Mouse (Mus musculus): ENCODE results near the gene Dnah7b. TPM values are rescaled to one million over a fixed set of nuclear protein-coding genes. Genes with fewer than 3 reads are reported as not detected.
"Not testable (repeated sequence)": the region's sequence is repeated elsewhere in the genome, so short reads cannot be mapped to it uniquely, and the experiment has no call there.

Dnah7b gene
- under 1 TPM in 2 of 26 experiments, not detected in 24; 0.06 to 0.13 TPM for total RNA-seq (2018; cell fraction: chromatin; rRNA removed)
- total RNA-seq (2018; cell fraction: cytosol; rRNA removed): not detected
- total RNA-seq (2018; cell fraction: nucleus; rRNA removed): not detected
- polyA plus RNA-seq (2018): not detected in 3 replicates

DNA sequence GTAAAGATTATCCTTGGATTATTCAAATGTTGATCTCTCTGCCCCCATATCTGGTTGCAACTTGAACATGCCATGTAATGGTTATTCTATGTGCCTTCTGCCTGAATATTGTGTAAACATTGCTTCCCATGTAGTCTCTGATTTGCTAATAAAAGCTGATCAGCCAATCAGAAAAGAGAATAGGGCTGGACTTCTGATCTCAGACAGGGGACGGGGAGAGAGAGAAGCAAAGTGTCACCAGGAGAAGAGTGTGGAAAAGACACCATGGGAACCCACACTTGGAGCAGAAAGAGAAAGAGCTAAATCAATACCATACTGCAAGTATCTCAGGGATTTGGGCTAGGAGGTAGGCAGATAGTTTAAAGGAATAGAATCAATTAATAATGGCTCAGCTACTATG lies at the start of gene Dnah7b:
TSS of gene Dnah7b (plus strand) at position 301 of the 400 bp plus-strand sequence.
- 40% methylated on average over 1 of the region's 1 CpGs for whole genome bisulfite sequencing (ENCODE audit: missing documents)
- H3K36me3 ChIP-seq (ENCODE audit: inconsistent target): no peaks in the 10 kb centered on the region
- H3K4me3 ChIP-seq (ENCODE audit: inconsistent target): no peak within 1 kb of the TSS
- H3K27ac ChIP-seq: no peak within 1 kb of the TSS
- no peaks in the 10 kb centered on the region for H3K79me2 ChIP-seq (ENCODE audit: inconsistent target)

DNA sequence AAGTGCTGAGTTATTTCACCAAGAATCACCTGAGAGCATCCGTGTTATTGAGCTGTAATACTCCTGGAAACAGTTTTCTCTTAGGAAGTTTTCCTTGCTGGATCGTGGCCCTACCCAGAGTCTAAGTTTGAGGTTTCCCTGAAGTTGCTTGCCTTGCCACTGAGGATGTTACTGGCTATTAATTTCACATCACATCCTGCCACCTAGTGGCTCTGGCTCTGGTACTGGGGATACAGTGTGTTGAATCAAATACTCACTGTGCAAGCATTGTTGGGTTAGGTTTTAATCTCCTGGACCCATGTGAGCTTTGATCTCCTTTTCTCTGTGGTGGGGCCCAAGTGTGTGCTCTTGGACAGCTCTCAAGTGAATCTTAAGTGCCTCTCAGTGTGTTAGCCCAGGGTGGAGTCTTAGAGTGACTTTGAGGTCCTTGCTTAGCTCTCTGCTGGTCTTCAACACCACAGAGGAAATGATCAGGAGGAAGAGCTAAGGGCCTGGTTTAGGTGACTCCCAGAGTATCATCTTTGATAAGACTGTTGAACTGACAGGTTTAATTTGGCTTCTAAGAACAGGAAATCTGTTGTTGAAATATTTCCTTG lies 47.6 kb upstream of the Dnah7b start:
- H3K4me3 ChIP-seq (ENCODE audit: inconsistent target): no peak overlapping the region
- 64% methylated on average over 2 of the region's 2 CpGs for WGBS (ENCODE audit: missing documents)
- H3K79me2 ChIP-seq (ENCODE audit: inconsistent target): no peaks in the 10 kb centered on the region

DNA sequence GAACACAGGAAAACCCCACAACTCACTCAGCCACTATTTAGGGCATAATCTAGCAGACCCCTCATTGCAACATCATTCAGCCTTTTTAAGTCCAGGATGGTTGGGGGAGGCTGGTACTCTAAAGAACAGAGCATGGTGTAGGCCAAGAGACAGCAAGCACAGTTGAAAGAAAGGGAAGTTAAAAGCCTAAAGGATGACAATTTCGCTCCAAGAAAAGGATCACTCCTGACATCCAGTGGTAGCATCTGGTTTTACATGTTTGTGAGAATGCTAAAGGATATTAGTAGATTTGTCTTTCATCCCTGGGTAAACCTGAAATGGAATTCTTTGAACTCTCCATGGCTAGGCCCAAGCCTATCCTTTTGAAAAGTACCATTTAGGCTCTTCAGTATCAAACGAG lies 43.9 kb upstream of the Dnah7b start:
- H3K36me3 ChIP-seq (ENCODE audit: inconsistent target): no peaks in the 10 kb centered on the region
- H3K4me3 ChIP-seq (ENCODE audit: inconsistent target): no peak overlapping the region
- WGBS (ENCODE audit: missing documents): 32% methylated on average over 2 of the region's 2 CpGs
- H3K79me2 ChIP-seq (ENCODE audit: inconsistent target): no peaks in the 10 kb centered on the region
- no peak overlapping the region for H3K27ac ChIP-seq

More for the DNA sequence above, 47.6 kb upstream of the Dnah7b start:
- Histone ChIP-seq H3K27ac (no peak overlapping the region), H3K36me3 (ENCODE audit: inconsistent target) (no peaks in the 10 kb centered on the region)

GRCm38 (mm10) chr1:46031993-46032555 lies 34.0 kb upstream of the Dnah7b start:
- 100% methylated on average over 1 of the region's 1 CpGs for WGBS (ENCODE audit: missing documents)
- H3K36me3 ChIP-seq (ENCODE audit: inconsistent target): no peaks in the 10 kb centered on the region
- no peaks in the 10 kb centered on the region for H3K79me2 ChIP-seq (ENCODE audit: inconsistent target)
- H3K4me3 ChIP-seq (ENCODE audit: inconsistent target): no peak overlapping the region
- H3K27ac ChIP-seq: no peak overlapping the region

DNA sequence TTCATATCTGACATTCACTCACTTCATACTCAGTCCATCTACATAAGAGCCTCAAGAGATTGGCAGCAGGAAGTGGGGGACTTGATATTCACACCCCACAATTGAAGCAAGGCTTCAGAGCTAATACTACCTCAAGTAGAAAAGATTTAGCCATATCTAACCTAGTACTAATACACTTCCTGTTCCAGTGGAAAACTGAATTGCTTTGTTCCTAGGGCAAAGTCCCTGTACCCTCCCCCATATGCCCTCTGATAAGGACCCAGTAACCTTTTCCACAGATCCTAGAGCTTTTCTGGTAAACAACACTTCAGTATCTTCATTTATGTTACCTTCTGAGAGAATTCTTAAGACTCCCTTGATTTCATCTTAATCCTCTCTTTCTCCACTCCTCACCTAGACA lies 17.9 kb upstream of the Dnah7b start:
- no peaks in the 10 kb centered on the region for H3K36me3 ChIP-seq (ENCODE audit: inconsistent target)
- no peak overlapping the region for H3K27ac ChIP-seq
- no peaks in the 10 kb centered on the region for H3K79me2 ChIP-seq (ENCODE audit: inconsistent target)
- H3K4me3 ChIP-seq (ENCODE audit: inconsistent target): no peak overlapping the region

DNA sequence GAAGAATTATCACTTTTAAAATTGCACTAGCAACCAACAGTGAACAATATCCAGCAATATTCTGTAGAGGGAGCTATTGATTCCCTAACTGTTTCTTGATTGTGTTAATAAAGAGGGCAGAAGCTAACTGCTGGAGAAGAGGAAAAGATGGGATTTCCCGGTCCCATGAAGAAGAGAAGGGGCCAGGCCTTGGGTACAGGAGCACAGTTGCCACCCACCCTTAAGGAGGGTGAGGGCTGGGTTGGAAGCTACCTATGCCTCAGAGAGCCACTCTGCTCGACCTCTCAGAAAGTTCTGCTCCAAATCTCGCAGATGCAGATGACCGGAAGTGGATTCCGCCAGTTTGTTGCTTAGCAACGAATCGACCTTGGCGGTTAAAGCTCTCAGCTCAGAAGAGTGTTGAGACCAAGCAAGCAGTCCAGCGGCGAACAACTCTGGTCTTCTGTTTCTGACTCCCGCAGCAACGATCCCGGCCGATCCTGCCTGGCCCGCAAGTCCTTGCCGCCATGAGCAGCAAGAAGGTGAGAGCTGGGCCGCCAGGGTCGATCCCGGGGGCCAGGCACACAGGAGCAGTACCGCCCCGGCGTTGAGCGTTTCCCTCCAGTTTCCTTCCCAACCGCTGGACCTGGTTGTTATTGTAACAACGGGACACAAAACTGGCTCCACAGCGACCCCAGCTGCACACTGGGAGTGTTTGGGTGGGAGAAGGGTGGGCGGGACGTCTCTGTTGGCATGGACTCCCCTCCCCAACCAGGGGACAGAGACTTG lies 553 bp downstream of the Dnah7b start:
- no peaks in the 10 kb centered on the region for H3K36me3 ChIP-seq (ENCODE audit: inconsistent target)
- no peaks in the 10 kb centered on the region for H3K79me2 ChIP-seq (ENCODE audit: inconsistent target)
- 0% methylated on average over 25 of the region's 28 CpGs for WGBS (ENCODE audit: missing documents)
- no peak overlapping the region for H3K27ac ChIP-seq
- H3K4me3 ChIP-seq (ENCODE audit: inconsistent target): no peak overlapping the region

DNA sequence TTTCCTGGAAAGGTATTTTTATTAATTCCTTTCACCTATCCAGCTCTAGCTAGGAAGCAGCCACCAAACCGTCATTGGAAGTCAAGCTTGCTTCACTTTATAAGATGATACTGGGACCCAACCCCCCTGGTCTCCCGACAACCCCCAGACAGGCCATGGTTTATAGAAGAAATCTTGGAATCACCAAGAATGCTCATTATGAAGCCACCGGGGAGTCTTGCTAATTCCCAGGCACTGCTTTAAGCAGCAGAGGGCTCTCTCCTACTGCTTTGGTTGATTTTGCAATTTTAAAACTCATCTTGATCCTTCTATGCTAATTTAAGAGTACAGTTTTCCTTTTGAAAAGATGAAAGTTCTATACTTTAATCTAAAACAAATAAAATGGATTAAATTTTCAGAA lies 2.7 kb downstream of the Dnah7b start:
- not testable (repeated sequence) for H3K79me2 ChIP-seq (ENCODE audit: inconsistent target); H3K36me3 ChIP-seq (ENCODE audit: inconsistent target); H3K4me3 ChIP-seq (ENCODE audit: inconsistent target); H3K27ac ChIP-seq
- WGBS (ENCODE audit: missing documents): 100% methylated on average over 1 of the region's 3 CpGs

- Histone ChIP-seq H3K79me2 (ENCODE audit: inconsistent target) (no peaks in the 10 kb centered on the region), H3K4me3 (ENCODE audit: inconsistent target) (no peak overlapping the region), H3K36me3 (ENCODE audit: inconsistent target) (no peaks in the 10 kb centered on the region), H3K27ac (no peak overlapping the region)
- 83% methylated on average over 2 of the region's 2 CpGs for WGBS (ENCODE audit: missing documents)
Measured at GRCm38 (mm10) chr1:46077891-46078290, 11.8 kb downstream of the Dnah7b start.

GRCm38 (mm10) chr1:46100484-46100883 lies 34.4 kb downstream of the Dnah7b start:
- H3K4me3 ChIP-seq (ENCODE audit: inconsistent target): no peak overlapping the region
- H3K79me2 ChIP-seq (ENCODE audit: inconsistent target): no peaks in the 10 kb centered on the region
- H3K27ac ChIP-seq: no peak overlapping the region
- 73% methylated on average over 2 of the region's 2 CpGs for WGBS (ENCODE audit: missing documents)
- no peaks in the 10 kb centered on the region for H3K36me3 ChIP-seq (ENCODE audit: inconsistent target)

DNA sequence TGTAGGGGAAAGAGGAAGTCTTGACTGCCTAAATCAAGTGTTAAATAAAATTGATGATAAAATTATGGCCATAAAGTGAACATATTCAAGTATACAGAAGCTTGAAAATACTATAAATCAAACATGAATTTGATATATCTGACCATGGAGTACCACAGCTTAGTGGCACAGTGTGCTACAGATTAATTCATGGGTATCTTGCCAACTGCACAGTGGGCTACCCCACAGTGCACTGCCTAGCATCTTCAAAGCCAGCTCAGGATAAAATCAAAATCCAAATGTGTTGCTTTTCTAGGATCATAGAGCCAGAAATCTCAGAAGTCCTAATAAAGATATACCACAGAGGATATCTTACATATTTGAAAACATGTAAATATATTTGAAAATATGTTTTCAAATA lies 46.5 kb downstream of the Dnah7b start:
- not testable (repeated sequence) for H3K27ac ChIP-seq; H3K36me3 ChIP-seq (ENCODE audit: inconsistent target); H3K79me2 ChIP-seq (ENCODE audit: inconsistent target); H3K4me3 ChIP-seq (ENCODE audit: inconsistent target)

- not testable (repeated sequence) for H3K36me3 ChIP-seq (ENCODE audit: inconsistent target); H3K27ac ChIP-seq; H3K79me2 ChIP-seq (ENCODE audit: inconsistent target); H3K4me3 ChIP-seq (ENCODE audit: inconsistent target)
- 88% methylated on average over 2 of the region's 2 CpGs for WGBS (ENCODE audit: missing documents)
Measured at GRCm38 (mm10) chr1:46117179-46117578, 51.1 kb downstream of the Dnah7b start.

GRCm38 (mm10) chr1:46128058-46128457 lies 61.9 kb downstream of the Dnah7b start:
- WGBS (ENCODE audit: missing documents): 45% methylated on average over 4 of the region's 4 CpGs
- Histone ChIP-seq H3K79me2 (ENCODE audit: inconsistent target) (no peaks in the 10 kb centered on the region), H3K27ac (no peak overlapping the region), H3K4me3 (ENCODE audit: inconsistent target) (no peak overlapping the region), H3K36me3 (ENCODE audit: inconsistent target) (no peaks in the 10 kb centered on the region)

- H3K4me3 ChIP-seq (ENCODE audit: inconsistent target); H3K27ac ChIP-seq; H3K79me2 ChIP-seq (ENCODE audit: inconsistent target); H3K36me3 ChIP-seq (ENCODE audit: inconsistent target): not testable (repeated sequence)
- WGBS (ENCODE audit: missing documents): 70% methylated on average over 2 of the region's 2 CpGs
Measured at GRCm38 (mm10) chr1:46196835-46197234, 130.7 kb downstream of the Dnah7b start.

- not testable (repeated sequence) for H3K36me3 ChIP-seq (ENCODE audit: inconsistent target); H3K4me3 ChIP-seq (ENCODE audit: inconsistent target); H3K79me2 ChIP-seq (ENCODE audit: inconsistent target); H3K27ac ChIP-seq
- WGBS (ENCODE audit: missing documents): 100% methylated on average over 6 of the region's 9 CpGs
Measured at GRCm38 (mm10) chr1:46201169-46201568, 135.1 kb downstream of the Dnah7b start.

DNA sequence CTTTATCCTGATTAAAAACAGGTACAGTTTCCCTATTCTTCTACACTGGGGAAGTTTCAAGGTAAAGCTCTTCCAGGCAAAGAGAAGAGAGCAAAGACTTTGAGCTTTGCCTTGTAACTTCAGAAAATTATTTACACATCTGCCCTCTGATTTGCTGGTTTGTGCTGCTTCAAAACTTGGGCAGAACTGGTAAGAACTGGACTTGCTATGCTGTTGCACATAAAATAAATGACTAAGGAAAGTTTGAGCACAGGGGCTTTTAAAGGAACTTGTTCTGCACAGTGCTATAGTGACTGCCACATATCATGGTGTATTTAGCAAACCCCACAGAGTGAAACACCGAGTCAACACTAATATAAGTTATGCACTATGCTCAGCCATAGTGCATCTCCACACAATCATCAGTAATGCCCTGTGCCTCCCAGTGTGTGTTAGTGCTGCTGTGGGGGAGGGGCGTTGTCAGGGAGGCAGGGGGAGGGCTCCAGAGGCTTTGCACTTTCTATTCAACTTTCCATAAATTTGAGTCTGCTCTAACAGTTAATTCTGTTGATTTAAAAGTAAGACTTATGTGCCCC lies 144.0 kb downstream of the Dnah7b start:
- H3K79me2 ChIP-seq (ENCODE audit: inconsistent target); H3K36me3 ChIP-seq (ENCODE audit: inconsistent target); H3K4me3 ChIP-seq (ENCODE audit: inconsistent target); H3K27ac ChIP-seq: not testable (repeated sequence)
- WGBS (ENCODE audit: missing documents): no CpG with 5 or more reads among the region's 2 CpGs

Data from macrophage (primary cell).